Mouse (Mus musculus) layer of hippocampus, postnatal 10 days (tissue): ENCODE data around the gene Gpr4. TPM values are rescaled to one million over a fixed set of nuclear protein-coding genes. Genes with fewer than 3 reads are reported as not detected.

Source experiments
- DNase-seq, 2 experiments: peaks; one replicate each; pipeline ENCODE4 v3.0.0; 2021; ENCODE audit warnings: low spot score in 2 of 2
- microRNA-seq, 2 experiments: library from miRNA; unstranded; fragments of <30 nt; microRNA quantifications; one replicate each; pipeline ENCODE4 v1.2.0; 2021
- total RNA-seq, 2 experiments: library from RNA; stranded (reverse); gene quantifications; 2 replicates each; pipeline ENCODE4 v1.2.3; 2021

Gpr4 gene
- total RNA-seq, 2 experiments from 2014 or later = 3.5 to 3.6 TPM

DNA sequence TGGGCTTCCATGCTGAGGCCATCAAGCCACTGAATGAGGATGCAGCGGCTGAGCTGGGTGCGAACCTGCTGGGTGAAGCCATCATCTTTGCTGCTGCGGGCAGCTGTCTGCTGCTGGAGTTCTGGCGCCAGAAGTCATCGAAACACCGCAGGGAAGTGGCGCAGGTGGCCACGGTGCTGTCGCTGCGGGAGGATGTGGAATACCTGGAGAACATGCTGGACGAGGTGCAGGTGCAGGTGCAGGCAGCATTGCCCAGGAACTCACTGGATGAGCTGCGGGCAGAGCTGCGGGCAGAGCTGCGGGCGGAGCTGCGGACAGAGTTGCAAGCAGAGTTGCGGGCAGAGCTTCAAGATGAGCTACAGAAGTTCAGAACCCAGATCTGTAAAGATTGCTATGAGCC is 43.1 kb downstream of the Gpr4 start:
- no peak for DNase-seq

DNA sequence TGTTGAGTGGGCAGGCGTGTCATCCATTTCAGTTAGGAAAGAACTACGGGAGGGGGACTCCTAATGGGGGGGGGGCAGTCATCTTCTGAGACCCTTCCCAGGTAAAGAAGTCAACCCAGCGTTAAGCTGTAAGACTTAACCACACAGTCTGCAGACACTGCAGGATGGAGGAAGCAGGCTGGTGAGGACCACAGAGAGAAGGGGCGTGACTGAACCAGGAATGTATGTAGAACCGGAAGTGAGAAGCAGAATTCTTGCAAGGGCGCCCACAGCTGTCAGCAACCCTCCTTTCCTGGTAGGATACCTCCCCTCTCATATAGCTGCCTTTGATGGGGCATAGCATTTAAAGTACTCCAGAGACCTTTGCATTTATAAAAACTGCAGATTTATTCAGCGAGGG is 44.2 kb downstream of the Gpr4 start:
- no peak for DNase-seq

DNA sequence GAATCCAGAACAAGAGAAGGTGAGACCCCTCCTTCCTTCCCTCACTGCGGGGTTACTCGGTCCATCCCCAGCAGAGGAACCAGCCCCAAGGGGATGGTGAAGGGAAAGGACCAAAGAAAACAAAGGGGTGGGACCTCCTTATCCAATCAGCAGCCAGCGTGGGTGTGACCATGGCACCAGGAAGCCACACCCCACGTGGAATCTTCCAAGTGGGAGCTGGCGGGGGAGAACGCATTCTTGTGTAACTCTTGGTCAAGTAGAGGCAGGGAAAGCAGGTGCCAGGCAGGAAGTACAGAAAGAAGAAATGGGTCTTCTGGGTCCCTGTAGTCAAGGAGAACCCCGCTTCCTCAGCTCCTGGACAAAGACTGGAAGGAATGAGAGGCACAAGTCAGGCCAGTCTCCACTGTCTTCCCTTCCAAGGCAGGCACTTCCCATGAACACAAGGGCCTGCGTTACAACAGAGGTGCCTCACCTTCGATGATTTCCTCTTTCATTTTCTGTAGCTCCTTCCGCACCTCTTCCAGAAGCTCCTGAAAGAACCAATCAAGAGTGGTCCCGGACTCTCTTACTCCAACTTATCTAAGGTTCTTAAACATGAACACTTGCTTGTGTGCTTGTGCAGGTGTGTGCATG is 45.2 kb downstream of the Gpr4 start:
- peak; percentile 48 to 60 for DNase-seq

DNA sequence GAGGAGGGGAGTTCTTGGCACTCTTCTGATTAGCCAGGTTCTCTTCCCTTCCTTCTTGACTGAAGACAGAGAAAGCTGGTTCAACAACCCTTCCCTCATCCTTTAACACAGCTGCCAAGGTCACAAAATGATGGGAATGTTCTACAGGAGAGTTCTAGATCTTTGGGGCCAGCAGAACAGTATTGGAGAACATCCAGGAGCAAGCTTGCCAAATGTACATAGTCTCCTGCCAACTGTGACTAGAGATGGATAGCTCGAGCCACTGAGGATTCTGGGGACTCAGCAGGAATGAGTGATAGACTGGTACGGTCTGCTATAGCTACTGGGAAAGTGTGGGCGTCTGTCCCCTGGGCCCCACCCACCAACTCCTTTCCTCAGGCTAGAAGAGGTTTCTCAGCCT is 46.0 kb downstream of the Gpr4 start:
- no peak for DNase-seq

DNA sequence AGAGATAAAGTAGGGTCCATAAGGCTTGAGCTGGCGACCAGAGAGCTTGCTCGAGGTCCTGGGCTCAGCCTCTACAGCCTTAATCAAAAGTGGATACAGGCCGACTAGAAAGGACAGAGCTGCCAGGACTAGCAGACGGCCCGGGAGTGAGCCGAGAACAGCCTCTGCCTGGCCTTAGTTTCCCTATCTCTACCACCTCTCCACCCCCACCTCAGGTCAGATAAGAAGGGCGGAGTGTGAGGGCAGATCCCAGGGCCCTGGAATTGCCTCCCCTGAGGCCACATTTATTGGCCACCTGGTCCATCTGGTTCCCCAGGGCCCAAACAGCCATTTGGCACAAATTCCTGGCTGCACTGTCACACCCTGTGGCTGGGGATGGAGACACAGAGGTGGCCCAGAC is 52.8 kb downstream of the Gpr4 start:
- no peak for DNase-seq

DNA sequence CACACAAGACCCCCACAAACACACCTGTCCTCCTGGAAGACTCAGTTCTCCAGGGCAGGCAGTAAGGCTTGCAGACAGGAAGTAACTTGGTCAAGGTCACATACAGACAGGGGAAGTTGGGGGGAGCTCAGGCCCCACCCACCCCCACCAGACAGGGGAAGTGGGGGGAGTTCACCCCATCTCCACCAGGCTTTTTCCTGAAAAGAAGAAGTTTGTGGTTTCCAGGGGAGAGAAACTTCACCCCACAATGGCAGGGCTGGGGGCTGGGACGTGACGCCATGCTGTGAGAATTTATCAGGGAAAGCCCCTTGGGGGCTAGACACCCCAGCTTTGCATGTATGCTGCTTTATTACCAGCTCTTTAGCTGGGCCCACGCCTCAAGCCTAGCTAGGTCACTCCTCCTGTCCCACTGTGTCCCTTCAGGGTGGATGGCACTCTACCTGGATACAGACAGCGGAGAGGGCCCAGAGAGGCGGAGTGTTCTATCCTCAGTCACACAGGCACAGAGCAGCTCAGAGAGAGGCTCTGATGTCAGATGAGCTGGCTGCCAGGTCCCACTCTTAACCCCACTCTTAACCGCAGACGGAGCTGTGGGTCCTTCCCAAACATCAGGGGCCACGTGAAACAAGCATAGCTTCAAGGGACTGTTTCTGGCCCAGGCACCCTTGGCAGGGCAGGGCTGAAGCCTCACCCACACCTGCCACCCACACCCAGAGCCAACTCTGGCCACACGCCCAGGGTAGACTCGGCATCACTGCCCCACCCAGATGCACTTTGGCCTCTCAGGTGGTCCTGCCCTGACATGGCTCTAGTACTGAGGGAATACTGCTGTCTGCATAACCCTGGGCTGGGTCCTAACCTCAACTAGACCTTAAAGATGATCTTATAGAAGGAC is 53.8 kb downstream of the Gpr4 start:
- no peak for DNase-seq

DNA sequence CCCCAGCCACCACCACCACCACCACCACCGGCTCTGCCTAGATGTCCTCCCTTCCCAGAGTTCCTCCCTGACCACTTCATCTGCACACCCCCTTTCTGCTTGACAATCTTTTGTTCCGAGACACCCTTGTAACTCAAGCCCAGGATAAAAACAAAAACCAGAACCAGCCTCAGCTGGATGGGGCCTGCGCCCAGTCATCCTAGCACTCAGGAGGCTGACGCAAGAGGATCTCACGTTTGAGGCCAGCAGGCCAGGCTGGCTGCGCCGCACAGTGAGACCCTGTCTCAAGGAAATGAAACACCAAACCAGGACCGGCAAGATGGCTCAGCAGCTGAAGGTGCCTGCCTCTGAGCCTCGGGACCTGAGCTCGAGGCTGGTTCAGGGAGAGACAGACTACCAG is 54.7 kb downstream of the Gpr4 start:
- DNase-seq = no peak

DNA sequence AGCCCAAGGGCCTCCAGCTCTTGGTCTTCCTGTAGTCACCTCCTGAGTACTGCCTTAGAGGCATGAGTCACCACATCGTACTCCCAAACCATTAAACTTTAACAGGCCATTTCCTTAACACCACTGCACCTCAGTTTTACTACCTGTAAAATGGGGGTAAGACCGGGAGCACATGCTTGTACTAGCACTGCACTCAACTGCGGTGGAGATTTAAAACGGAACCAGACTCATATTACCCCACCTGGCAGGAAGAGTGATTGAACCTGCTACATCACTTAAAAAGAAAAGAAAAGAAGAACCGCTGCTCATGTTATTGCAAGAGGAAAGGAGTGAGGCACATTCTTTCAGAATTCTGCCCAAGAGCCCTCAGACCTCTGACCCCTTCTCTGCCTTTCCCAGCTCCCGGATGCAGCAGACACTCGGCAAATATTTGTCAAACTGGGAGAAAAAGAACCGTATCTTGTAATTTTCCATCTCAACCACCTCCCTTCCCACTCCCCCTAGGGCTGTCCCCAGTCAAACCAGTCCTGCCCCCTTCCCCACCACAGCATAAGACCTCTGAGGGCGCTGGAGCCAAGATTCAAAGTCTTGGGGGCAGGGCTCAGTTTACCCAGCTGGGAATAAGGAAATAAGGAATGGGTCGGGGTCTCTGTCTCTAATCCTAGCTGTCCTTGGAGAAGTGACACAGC is 56.8 kb downstream of the Gpr4 start:
- DNase-seq = no peak

DNA sequence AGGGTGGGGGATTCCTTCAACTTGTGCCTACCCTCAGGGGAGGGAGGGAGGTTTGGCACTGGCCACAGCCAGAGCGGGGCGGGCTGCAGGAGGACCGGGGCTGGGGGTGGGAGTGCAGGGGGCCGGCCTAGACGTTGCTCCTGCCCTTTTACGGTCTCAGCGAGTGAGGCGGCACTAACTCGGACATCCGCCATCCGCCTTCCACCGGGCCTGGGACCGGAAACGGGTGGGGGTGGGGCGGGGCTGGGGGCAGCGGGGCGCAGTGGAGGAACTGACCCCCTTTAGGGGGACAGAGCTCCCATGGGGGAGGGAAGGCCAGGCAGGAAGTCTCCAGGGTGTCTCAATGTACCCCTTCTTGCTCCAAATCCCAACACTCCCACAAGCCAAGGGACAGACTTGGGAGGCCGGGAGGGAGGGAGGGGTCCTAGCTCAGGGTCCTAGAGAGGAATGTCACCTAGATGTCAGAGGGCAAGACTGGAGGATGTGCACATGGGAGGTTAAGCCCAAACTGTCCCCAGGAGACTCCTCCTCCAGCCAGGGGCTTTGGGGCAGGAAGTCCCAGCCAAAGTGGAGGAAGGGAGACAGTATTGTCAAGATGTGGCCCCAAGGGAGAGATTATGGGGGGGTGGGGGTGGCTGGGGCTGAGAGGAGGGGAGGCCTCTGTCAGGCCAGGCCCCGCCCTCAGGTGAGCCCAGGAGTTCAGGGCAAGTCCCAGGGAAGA is 57.5 kb downstream of the Gpr4 start:
- peak in 1 of 2 experiments; percentile 50 for DNase-seq

DNA sequence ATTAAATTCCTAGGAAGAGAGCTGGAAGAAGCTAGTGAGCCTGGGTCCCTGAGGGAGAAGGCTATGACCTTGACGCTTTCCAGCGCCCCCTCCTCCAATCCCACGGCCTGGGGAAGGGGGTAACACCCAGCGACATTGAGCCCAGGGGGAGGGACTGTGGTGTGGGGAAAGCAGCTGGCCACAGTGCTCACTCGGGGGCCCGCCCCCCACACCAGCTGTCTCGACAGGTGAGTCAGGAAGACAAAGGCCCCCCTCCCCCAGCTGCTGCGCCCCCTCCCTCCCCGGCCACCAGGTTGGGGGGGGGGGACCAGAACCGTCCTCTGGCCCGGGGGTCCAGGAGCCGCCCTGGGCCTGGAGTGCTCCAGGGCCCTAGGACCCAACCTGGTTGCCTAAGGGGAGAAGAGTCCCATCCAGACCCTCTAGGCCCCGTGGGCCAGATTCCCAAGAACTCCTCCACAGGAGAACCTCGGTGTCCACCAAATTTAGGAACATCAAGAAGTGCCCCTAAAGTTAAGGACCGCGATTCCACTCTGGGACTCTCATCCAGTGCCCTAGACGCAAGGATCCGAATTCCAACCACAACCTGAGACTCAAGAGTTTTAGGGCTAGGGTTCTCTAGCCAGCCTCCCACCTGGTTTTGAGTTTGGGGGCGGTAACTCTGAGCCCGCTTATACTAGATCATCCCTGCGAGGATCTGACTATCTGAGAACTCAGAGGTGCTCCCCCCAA is 58.3 kb downstream of the Gpr4 start:
- no peak for DNase-seq

DNA sequence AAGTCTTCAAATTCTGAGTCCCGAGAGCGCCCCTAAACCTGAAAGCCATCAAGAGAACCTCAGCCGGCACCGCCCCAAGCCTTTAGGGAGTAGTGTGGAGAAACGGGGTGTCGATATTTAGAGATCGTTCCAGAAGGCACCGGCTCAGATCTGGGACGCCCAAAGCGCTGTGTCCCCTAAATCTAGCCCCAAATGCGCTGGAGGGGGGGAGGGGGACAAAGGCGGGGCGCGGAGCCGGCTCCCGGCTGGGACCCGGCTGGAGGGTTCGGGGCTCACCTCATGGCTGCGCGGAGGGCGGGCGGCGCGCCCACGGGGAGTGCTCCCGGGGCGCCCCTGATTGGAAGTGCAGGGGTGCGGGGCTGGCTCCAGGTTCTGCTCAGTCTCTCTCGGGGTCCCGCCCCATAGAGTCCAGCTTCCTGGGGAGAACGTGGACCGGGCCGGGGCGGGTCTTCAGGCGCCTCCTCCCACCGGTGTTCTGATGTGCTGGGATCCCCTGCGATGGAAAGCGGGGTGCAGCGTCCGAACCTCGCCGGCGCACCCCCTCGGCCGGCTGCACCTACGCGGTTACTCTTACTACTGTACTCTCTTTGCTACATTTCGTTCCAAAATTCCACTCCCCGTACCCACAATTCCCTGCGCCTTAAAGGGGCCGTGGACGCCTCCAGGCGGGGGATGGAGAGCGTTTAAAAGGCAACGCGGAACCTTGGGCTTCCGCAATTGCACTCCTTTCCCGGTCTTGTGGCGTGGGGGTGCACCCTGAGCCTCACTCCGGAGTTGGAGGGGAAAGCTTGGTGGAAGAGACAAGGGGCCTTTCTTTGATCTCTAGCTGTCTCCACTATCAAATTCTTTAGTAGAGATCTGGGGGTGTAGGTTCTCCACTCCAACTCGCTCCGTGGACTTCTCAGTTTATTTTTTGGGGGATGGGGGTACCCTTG is 59.2 kb downstream of the Gpr4 start, which contains the start of gene Vasp:
Gene Vasp, minus strand, starts transcription at position 580 of the 935 bp plus-strand sequence.
- peak; percentile 76 to 83 for DNase-seq

DNA sequence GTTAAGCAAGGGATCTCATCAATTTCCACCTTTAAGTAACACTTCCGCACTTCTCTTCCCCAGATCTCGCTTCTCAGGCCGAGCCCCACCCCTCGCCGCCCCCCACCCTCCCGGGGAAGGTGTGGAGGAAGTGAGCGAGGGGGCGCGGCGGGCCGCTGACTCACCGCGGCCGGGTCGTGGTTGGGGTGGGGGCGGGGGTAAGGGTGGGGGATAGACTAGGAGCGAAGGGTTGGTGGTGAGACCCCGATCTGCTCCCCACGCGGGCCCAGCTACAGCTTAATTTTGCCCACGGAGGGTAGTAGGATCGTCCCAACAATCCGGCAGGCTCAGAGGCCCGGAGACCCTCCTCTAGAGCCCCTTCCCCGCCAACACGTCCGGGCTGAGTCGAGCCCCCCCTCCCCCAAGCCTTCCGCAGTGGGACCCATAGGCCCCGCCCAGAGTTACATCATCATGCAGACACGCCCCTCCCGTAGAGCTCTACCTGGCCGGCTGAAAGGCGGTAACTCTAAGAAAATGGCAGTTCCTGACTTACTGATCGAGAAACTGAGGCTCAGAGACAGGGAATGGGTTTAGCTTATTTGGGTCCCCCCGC is 59.9 kb downstream of the Gpr4 start:
- DNase-seq = peak; percentile 42 to 59

Small RNAs within 50 kb of the gene (microRNA-seq; reads per million reads assigned to microRNA genes)
- gene Mir330 = 4,576 to 5,510 reads per million in 2 experiments

Other genes with a start within 250 kb of the Gpr4 start
- 1 to 10 TPM in 1 of 2 experiments, under 1 TPM in 1; 0.91 to 1.3 TPM for gene Nanos2, start 225.1 kb upstream of the Gpr4 start, total RNA-seq
- 10 to 100 TPM; 28.0 to 29.1 TPM for gene Mypop, start 221.3 kb upstream of the Gpr4 start, total RNA-seq
- 10 to 100 TPM; 45.5 to 49.7 TPM for gene Irf2bp1, start 208.5 kb upstream of the Gpr4 start, total RNA-seq
- gene Foxa3, start 189.0 kb upstream of the Gpr4 start, total RNA-seq = not detected
- gene Sympk, start 188.2 kb upstream of the Gpr4 start, total RNA-seq = 10 to 100 TPM; 88.4 to 90.2 TPM
- under 1 TPM; 0.21 to 0.58 TPM for gene Rsph6a, start 157.8 kb upstream of the Gpr4 start, total RNA-seq
- gene Dmwd, start 136.3 kb upstream of the Gpr4 start, total RNA-seq = 100 to 1,000 TPM; 141 to 148 TPM
- gene Dmpk, start 128.7 kb upstream of the Gpr4 start, total RNA-seq = 10 to 100 TPM; 33.3 to 37.2 TPM
- gene Six5, start 117.9 kb upstream of the Gpr4 start, total RNA-seq = 1 to 10 TPM; 2.0 to 2.2 TPM
- gene Gm4969, start 94.2 kb upstream of the Gpr4 start, total RNA-seq = 1 to 10 TPM; 1.1 to 1.7 TPM
- 10 to 100 TPM; 11.5 to 13.9 TPM for gene Fbxo46, start 92.7 kb upstream of the Gpr4 start, total RNA-seq
- gene Qpctl, start 63.2 kb upstream of the Gpr4 start, total RNA-seq = 10 to 100 TPM; 20.9 to 22.8 TPM
- gene Snrpd2, start 62.8 kb upstream of the Gpr4 start, total RNA-seq = 100 to 1,000 TPM in 1 of 2 experiments, 10 to 100 TPM in 1; 94.1 to 100 TPM
- 1 to 10 TPM; 3.0 to 4.1 TPM for gene Gipr, start 46.4 kb upstream of the Gpr4 start, total RNA-seq
- gene Eml2, start 36.1 kb upstream of the Gpr4 start, total RNA-seq = 100 to 1,000 TPM; 183 to 198 TPM
- 10 to 100 TPM; 36.2 to 37.8 TPM for gene Opa3, start 15.8 kb downstream of the Gpr4 start, total RNA-seq
- 10 to 100 TPM; 26.4 to 27.3 TPM for gene Vasp, start 59.3 kb downstream of the Gpr4 start, total RNA-seq
- under 1 TPM in 1 of 2 experiments, not detected in 1; 0.31 TPM for gene Ppm1n, start 67.5 kb downstream of the Gpr4 start, total RNA-seq
- gene Rtn2, start 70.1 kb downstream of the Gpr4 start, total RNA-seq = 100 to 1,000 TPM; 118 to 127 TPM
- 1 to 10 TPM; 1.4 to 2.0 TPM for gene Fosb, start 97.5 kb downstream of the Gpr4 start, total RNA-seq
- gene Ercc1, start 132.2 kb downstream of the Gpr4 start, total RNA-seq = 10 to 100 TPM; 43.1 to 43.9 TPM
- gene Cd3eap, start 146.9 kb downstream of the Gpr4 start, total RNA-seq = 10 to 100 TPM; 17.6 to 18.1 TPM
- gene Ppp1r13l, start 147.2 kb downstream of the Gpr4 start, total RNA-seq = 1 to 10 TPM; 3.4 to 4.5 TPM
- gene Ercc2, start 169.5 kb downstream of the Gpr4 start, total RNA-seq = 10 to 100 TPM; 33.8 to 33.9 TPM
- 1 to 10 TPM; 1.7 to 1.8 TPM for gene Klc3, start 191.6 kb downstream of the Gpr4 start, total RNA-seq
- under 1 TPM in 1 of 2 experiments, not detected in 1; 0.27 TPM for gene Ckm, start 192.2 kb downstream of the Gpr4 start, total RNA-seq
- 100 to 1,000 TPM; 115 to 132 TPM for gene Mark4, start 246.3 kb downstream of the Gpr4 start, total RNA-seq